Mouse (Mus musculus): ENCODE results near the gene Rfxank. TPM values are rescaled to one million over a fixed set of nuclear protein-coding genes. Genes with fewer than 3 reads are reported as not detected.
A peak's percentile ranks its signal among the peaks of the same experiment; 100 is the strongest.

Rfxank gene
- polyA plus RNA-seq, 1 experiment, result not detected

- Histone ChIP-seq H3K27ac (ENCODE audit: insufficient read depth, low read depth, low read length) (no peak overlapping the region), H3K4me3 (ENCODE audit: insufficient read depth, low read depth, low read length) (no peak overlapping the region), H3K4me1 (ENCODE audit: control insufficient read depth, insufficient read depth, low read length) (peaks cover 15% of the 10 kb centered on the region)
- WGBS, result 52% methylated on average over 8 of the region's 8 CpGs
- TF ChIP-seq CTCF (IDR thresholded peaks at IDR 0.05; ENCODE audit: insufficient read depth, low read depth, low read length) (no peak), POLR2A (IDR thresholded peaks at IDR 0.05; ENCODE audit: insufficient read depth, low read depth, low read length) (no peak)
Measured at GRCm38 (mm10) chr8:70099276-70099675, 39.7 kb downstream of the Rfxank start.

DNA sequence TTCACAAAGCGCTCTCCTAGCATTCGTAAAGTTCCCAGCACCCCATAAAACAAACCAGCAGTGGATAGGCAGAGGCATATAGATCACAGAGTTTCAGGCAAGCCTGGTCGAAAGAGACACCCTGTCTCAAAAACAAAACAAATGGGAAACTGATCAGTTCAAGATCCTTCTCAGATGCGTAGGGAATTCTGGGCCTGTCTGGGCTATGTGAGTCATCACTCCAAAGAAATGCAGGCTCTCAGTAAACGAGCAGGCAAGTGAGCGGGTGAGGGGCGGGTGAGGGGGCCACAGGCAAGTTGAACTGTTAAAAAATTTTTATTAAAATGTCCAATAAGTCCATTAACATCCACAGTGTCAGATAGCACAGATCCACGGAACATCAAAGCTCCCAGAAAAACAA lies 46.2 kb downstream of the Rfxank start:
- H3K4me3 ChIP-seq (ENCODE audit: insufficient read depth, low read depth, low read length), result no peak overlapping the region
- 56% methylated on average over 8 of the region's 8 CpGs for WGBS
- H3K4me1 ChIP-seq (ENCODE audit: control insufficient read depth, insufficient read depth, low read length), result peaks cover 25% of the 10 kb centered on the region
- 0 out of 2 replicates have a peak overlapping the region, but pooled peaks have one; percentile 47 for H3K27ac ChIP-seq (ENCODE audit: insufficient read depth, low read depth, low read length)
- TF ChIP-seq CTCF (IDR thresholded peaks at IDR 0.05; ENCODE audit: insufficient read depth, low read depth, low read length) (no peak), POLR2A (IDR thresholded peaks at IDR 0.05; ENCODE audit: insufficient read depth, low read depth, low read length) (no peak)

GRCm38 (mm10) chr8:70089296-70089960 lies 49.5 kb downstream of the Rfxank start:
- H3K27ac ChIP-seq (ENCODE audit: insufficient read depth, low read depth, low read length), result no peak overlapping the region
- H3K4me3 ChIP-seq (ENCODE audit: insufficient read depth, low read depth, low read length), result no peak overlapping the region
- peaks cover 32% of the 10 kb centered on the region for H3K4me1 ChIP-seq (ENCODE audit: control insufficient read depth, insufficient read depth, low read length)
- 59% methylated on average over 9 of the region's 9 CpGs for WGBS
- TF ChIP-seq CTCF (IDR thresholded peaks at IDR 0.05; ENCODE audit: insufficient read depth, low read depth, low read length) (no peak), POLR2A (IDR thresholded peaks at IDR 0.05; ENCODE audit: insufficient read depth, low read depth, low read length) (no peak)

DNA sequence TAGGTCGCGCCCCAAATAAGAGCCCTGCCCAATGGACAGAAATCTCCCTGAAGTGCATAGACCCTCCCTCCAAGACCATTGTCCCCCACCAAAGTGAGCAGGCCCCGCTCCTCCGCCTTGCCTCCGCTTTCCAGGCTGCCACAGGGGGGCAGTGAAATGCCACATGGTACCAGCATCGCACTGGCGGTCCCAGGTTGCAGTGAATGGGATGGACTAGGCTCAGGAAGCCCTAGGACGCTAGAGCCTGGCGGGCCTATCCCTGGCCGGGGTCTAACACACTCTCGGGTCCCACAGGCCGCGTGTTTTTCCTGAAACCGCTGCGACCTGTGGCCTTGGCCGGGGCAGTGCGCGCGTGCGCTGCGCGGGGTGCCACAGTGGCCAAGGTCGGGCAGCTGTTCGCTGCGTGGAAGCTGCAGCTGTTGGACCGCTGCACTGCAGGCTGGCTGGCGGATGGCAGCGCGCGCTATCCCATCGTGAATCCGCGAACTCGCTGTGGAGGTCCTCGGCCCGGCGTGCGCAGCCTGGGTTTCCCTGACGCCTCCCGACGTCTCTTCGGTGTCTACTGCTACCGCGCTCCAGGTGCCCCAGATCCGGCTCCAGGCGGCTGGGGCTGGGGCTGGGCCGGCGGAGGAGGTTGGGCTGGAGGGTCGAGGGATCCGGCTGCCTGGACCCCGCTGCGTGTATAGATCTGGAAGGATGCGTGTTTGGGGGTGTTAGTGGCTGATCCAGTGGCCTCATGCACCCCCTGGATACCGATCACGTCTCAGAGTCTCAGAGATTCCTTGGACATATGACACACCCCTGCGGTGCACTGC lies 50.9 kb downstream of the Rfxank start:
- 6% methylated on average over 56 of the region's 56 CpGs for WGBS
- Histone ChIP-seq H3K4me3 (ENCODE audit: insufficient read depth, low read depth, low read length) (peak overlapping the region; percentile 53), H3K4me1 (ENCODE audit: control insufficient read depth, insufficient read depth, low read length) (peaks cover 43% of the 10 kb centered on the region), H3K27ac (ENCODE audit: insufficient read depth, low read depth, low read length) (no peak overlapping the region)
- TF ChIP-seq CTCF (IDR thresholded peaks at IDR 0.05; ENCODE audit: insufficient read depth, low read depth, low read length) (peak; percentile 84; the same call in 1 of the 2 replicates), POLR2A (IDR thresholded peaks at IDR 0.05; ENCODE audit: insufficient read depth, low read depth, low read length) (no peak)

DNA sequence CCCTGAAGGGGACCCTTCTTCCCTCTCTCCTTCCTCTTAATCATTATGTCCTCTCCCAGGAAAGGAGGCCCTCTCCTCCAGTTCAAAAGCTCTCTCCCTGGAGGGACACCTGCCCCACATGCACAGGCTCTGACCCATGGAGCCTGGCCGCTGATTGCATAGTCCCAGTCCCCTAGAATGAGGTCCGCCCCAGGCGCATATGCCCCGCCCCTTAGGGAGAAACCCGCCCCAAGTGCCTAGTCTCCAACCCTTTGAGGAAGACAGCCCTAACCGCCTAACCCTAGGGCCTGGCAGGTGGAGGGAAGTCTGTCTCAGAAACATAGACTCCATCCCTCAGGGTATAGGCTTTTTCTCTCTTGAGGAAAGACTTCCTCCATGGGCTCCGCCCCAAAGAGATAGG lies 51.7 kb downstream of the Rfxank start:
- Histone ChIP-seq H3K27ac (ENCODE audit: insufficient read depth, low read depth, low read length) (no peak overlapping the region), H3K4me1 (ENCODE audit: control insufficient read depth, insufficient read depth, low read length) (peaks cover 44% of the 10 kb centered on the region), H3K4me3 (ENCODE audit: insufficient read depth, low read depth, low read length) (no peak overlapping the region)
- WGBS, result 30% methylated on average over 7 of the region's 7 CpGs
- no peak for TF ChIP-seq POLR2A (IDR thresholded peaks at IDR 0.05; ENCODE audit: insufficient read depth, low read depth, low read length)

DNA sequence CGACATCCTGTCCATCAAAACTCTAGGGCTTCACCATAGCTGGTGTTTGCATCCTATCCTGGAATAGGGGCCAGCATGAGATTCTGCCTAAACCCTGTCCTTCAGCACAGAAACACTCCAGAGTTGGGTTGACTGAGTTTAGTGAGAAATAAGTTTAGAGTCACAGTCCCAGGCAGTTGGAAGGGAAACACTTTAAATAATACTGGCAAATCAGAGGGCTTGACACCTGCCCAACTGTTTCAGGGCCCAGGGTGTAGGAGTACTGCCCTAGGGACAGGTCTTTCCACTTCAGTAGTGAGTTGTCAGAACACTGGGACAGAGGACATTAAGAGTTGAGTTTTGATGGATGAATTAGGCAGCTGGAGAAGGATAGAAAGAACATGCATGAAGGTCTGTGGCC lies 52.8 kb downstream of the Rfxank start:
- 49% methylated on average over 1 of the region's 1 CpGs for WGBS
- Histone ChIP-seq H3K4me1 (ENCODE audit: control insufficient read depth, insufficient read depth, low read length) (peaks cover 44% of the 10 kb centered on the region), H3K27ac (ENCODE audit: insufficient read depth, low read depth, low read length) (no peak overlapping the region), H3K4me3 (ENCODE audit: insufficient read depth, low read depth, low read length) (no peak overlapping the region)
- no peak for TF ChIP-seq CTCF (IDR thresholded peaks at IDR 0.05; ENCODE audit: insufficient read depth, low read depth, low read length)
- TF ChIP-seq POLR2A (IDR thresholded peaks at IDR 0.05; ENCODE audit: insufficient read depth, low read depth, low read length), result no peak

DNA sequence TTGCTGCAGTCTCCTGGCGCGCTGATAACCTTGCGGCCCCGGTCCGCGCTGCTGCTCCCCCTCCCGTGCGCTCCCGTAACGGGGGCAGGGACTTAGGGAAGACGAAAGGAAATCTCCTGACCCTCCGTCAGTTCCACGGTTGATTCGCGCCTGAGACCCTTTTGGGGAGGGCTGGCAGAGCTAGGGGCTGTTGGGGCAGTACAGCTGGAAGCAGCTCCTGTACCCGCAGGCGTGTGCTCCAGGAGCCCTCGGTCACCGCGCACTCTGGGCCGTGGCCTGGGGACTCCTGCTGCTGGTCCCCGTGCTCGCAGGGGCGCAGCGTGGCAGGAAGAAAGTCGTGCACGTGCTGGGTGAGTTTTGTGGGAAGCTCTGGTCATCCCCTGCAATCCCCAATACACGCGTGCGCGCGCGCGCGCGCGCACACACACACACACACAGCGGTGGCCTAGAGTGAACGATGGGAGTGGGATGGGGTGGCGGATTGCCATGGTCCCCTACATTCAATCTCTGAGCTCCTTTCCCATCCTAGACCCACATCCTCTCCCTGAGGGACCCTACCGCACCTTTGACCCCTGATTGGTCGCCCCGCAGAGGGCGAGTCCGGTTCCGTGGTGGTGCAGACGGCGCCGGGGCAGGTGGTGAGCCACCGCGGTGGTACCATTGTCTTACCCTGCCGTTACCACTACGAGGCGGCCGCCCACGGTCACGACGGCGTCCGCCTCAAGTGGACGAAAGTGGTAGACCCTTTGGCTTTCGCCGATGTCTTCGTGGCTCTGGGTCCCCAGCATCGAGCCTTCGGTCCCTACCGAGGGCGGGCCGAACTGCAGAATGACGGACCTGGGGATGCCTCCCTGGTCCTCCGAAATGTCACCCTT lies 54.5 kb downstream of the Rfxank start:
- Histone ChIP-seq H3K27ac (ENCODE audit: insufficient read depth, low read depth, low read length) (no peak overlapping the region), H3K4me1 (ENCODE audit: control insufficient read depth, insufficient read depth, low read length) (peaks cover 36% of the 10 kb centered on the region), H3K4me3 (ENCODE audit: insufficient read depth, low read depth, low read length) (peak overlapping the region; percentile 56)
- 3% methylated on average over 71 of the region's 71 CpGs for WGBS
- TF ChIP-seq CTCF (IDR thresholded peaks at IDR 0.05; ENCODE audit: insufficient read depth, low read depth, low read length) (no peak), POLR2A (IDR thresholded peaks at IDR 0.05; ENCODE audit: insufficient read depth, low read depth, low read length) (no peak)

DNA sequence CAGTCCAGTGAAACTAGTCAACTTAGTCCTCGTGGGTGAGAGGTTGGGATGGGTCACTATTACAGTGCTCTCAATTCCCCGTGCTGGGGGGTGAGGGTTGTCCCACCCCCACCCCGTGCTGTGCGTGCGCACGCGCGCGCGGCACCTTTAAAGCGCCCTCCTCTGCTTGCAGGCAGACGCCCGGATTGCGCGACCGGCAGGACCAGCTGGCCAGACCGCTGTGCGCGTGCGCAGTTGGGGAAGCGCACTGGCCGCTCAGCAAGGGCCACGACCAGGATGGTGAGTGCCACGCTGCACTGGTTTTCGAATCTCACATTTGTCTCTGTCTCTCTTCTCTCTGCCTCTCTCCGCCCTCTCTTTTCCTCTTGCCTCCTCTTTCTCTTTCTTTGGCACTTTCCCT lies 55.7 kb downstream of the Rfxank start, which contains the start of gene Hapln4:
Gene Hapln4, plus strand, starts transcription at position 173 of the 400 bp plus-strand sequence.
- peak within 1 kb of the TSS; percentile 56 for H3K4me3 ChIP-seq (ENCODE audit: insufficient read depth, low read depth, low read length)
- TF ChIP-seq POLR2A (IDR thresholded peaks at IDR 0.05; ENCODE audit: insufficient read depth, low read depth, low read length) (no peak), CTCF (IDR thresholded peaks at IDR 0.05; ENCODE audit: insufficient read depth, low read depth, low read length) (no peak)
- H3K4me1 ChIP-seq (ENCODE audit: control insufficient read depth, insufficient read depth, low read length), result peaks cover 26% of the 10 kb centered on the region
- H3K27ac ChIP-seq (ENCODE audit: insufficient read depth, low read depth, low read length), result no peak within 1 kb of the TSS
- WGBS, result 2% methylated on average over 26 of the region's 26 CpGs

All from olfactory bulb, adult 2 months (tissue).